Mouse (Mus musculus): ENCODE measurements at regions not wholly inside any gene's neighbourhood (a gene's known extent, or its start where the extent isn't known, plus 50 kb on each side); places are given as distances from the start of the nearest gene placed in this dataset.

GRCm38 (mm10) chr9:115561207-115561606 lies 251.0 kb upstream of the Stt3b start:
- Histone ChIP-seq H3K4me1 (ENCODE audit: control insufficient read depth, insufficient read depth, low read length) (no peaks in the 10 kb centered on the region), H3K27me3 (ENCODE audit: control insufficient read depth, insufficient read depth, low read length, poor library complexity, severe bottlenecking) (no peaks in the 10 kb centered on the region), H3K9ac (ENCODE audit: low read depth, poor library complexity, severe bottlenecking) (no peak overlapping the region), H3K36me3 (ENCODE audit: control insufficient read depth, insufficient read depth, low read length, poor library complexity, severe bottlenecking) (no peaks in the 10 kb centered on the region), H3K27ac (ENCODE audit: insufficient read depth, low read length) (no peak overlapping the region), H3K4me3 (ENCODE audit: low read depth, low read length) (no peak overlapping the region), H3K9me3 (replicated peaks; ENCODE audit: control insufficient read depth, insufficient read depth, low read length, poor library complexity, severe bottlenecking) (no peaks in the 10 kb centered on the region; the same call in 1 of the 2 replicates)
- TF ChIP-seq EP300 (IDR thresholded peaks at IDR 0.05; ENCODE audit: insufficient read depth, low read depth, low read length) (no peak), CTCF (IDR thresholded peaks at IDR 0.05; ENCODE audit: low read depth, low read length) (no peak), POLR2A (IDR thresholded peaks at IDR 0.05; ENCODE audit: insufficient read depth, low read length) (no peak)

DNA sequence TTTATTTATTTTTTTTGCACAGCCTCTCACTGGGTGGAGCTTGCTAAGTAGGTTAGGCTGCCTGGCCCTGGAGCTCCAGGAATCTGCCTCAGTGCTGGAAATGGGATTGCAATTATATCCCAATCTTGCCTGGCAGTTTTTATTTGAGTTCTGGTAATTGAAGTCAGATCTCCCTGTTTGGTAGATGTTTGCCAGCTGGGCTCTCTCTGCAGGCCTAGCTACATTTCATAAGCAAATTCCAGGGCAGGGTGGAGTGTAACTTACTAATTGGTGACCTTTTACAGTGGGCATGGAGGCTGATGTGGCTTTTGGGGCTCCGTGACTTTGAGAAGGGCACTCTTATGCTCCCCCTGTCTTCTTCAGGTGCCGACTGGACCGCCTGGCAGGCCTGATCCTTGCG lies 252.6 kb upstream of the Stt3b start:
- H3K9ac ChIP-seq (ENCODE audit: low read depth, poor library complexity, severe bottlenecking): no peak overlapping the region
- H3K4me3 ChIP-seq (ENCODE audit: low read depth, low read length): no peak overlapping the region
- H3K27ac ChIP-seq (ENCODE audit: insufficient read depth, low read length): no peak overlapping the region
- H3K27me3 ChIP-seq (ENCODE audit: control insufficient read depth, insufficient read depth, low read length, poor library complexity, severe bottlenecking): no peaks in the 10 kb centered on the region
- no peaks in the 10 kb centered on the region for H3K36me3 ChIP-seq (ENCODE audit: control insufficient read depth, insufficient read depth, low read length, poor library complexity, severe bottlenecking)
- H3K9me3 ChIP-seq (replicated peaks; ENCODE audit: control insufficient read depth, insufficient read depth, low read length, poor library complexity, severe bottlenecking): no peaks in the 10 kb centered on the region; the same call in 1 of the 2 replicates
- no peaks in the 10 kb centered on the region for H3K4me1 ChIP-seq (ENCODE audit: control insufficient read depth, insufficient read depth, low read length)
- no peak for TF ChIP-seq EP300 (IDR thresholded peaks at IDR 0.05; ENCODE audit: insufficient read depth, low read depth, low read length)

GRCm38 (mm10) chr9:115564366-115564765 lies 254.1 kb upstream of the Stt3b start:
- H3K9ac ChIP-seq (ENCODE audit: low read depth, poor library complexity, severe bottlenecking): no peak overlapping the region
- H3K27me3 ChIP-seq (ENCODE audit: control insufficient read depth, insufficient read depth, low read length, poor library complexity, severe bottlenecking): no peaks in the 10 kb centered on the region
- H3K9me3 ChIP-seq (replicated peaks; ENCODE audit: control insufficient read depth, insufficient read depth, low read length, poor library complexity, severe bottlenecking): no peaks in the 10 kb centered on the region; the same call in 1 of the 2 replicates
- H3K27ac ChIP-seq (ENCODE audit: insufficient read depth, low read length): no peak overlapping the region
- H3K4me1 ChIP-seq (ENCODE audit: control insufficient read depth, insufficient read depth, low read length): no peaks in the 10 kb centered on the region
- no peak for TF ChIP-seq POLR2A (IDR thresholded peaks at IDR 0.05; ENCODE audit: insufficient read depth, low read length)
- no peak for TF ChIP-seq CTCF (IDR thresholded peaks at IDR 0.05; ENCODE audit: low read depth, low read length)
- no peak for TF ChIP-seq EP300 (IDR thresholded peaks at IDR 0.05; ENCODE audit: insufficient read depth, low read depth, low read length)
- H3K4me3 ChIP-seq (ENCODE audit: low read depth, low read length): no peak overlapping the region
- H3K36me3 ChIP-seq (ENCODE audit: control insufficient read depth, insufficient read depth, low read length, poor library complexity, severe bottlenecking): no peaks in the 10 kb centered on the region

- no peaks in the 10 kb centered on the region; the same call in 1 of the 2 replicates for H3K9me3 ChIP-seq (replicated peaks; ENCODE audit: control insufficient read depth, insufficient read depth, low read length, poor library complexity, severe bottlenecking)
- no peaks in the 10 kb centered on the region for H3K27me3 ChIP-seq (ENCODE audit: control insufficient read depth, insufficient read depth, low read length, poor library complexity, severe bottlenecking)
- TF ChIP-seq EP300 (IDR thresholded peaks at IDR 0.05; ENCODE audit: insufficient read depth, low read depth, low read length): no peak
- TF ChIP-seq CTCF (IDR thresholded peaks at IDR 0.05; ENCODE audit: low read depth, low read length): no peak
- no peak for TF ChIP-seq POLR2A (IDR thresholded peaks at IDR 0.05; ENCODE audit: insufficient read depth, low read length)
- H3K4me1 ChIP-seq (ENCODE audit: control insufficient read depth, insufficient read depth, low read length): no peaks in the 10 kb centered on the region
- H3K9ac ChIP-seq (ENCODE audit: low read depth, poor library complexity, severe bottlenecking): no peak overlapping the region
- no peak overlapping the region for H3K27ac ChIP-seq (ENCODE audit: insufficient read depth, low read length)
- no peak overlapping the region for H3K4me3 ChIP-seq (ENCODE audit: low read depth, low read length)
- no peaks in the 10 kb centered on the region for H3K36me3 ChIP-seq (ENCODE audit: control insufficient read depth, insufficient read depth, low read length, poor library complexity, severe bottlenecking)
These were observed 258.6 kb upstream of the Stt3b start for GRCm38 (mm10) chr9:115568693-115569334.

GRCm38 (mm10) chr9:115570998-115571397 lies 260.8 kb upstream of the Stt3b start:
- no peak overlapping the region for H3K27ac ChIP-seq (ENCODE audit: insufficient read depth, low read length)
- no peak for TF ChIP-seq CTCF (IDR thresholded peaks at IDR 0.05; ENCODE audit: low read depth, low read length)
- no peak for TF ChIP-seq EP300 (IDR thresholded peaks at IDR 0.05; ENCODE audit: insufficient read depth, low read depth, low read length)
- no peak for TF ChIP-seq POLR2A (IDR thresholded peaks at IDR 0.05; ENCODE audit: insufficient read depth, low read length)
- no peaks in the 10 kb centered on the region for H3K9me3 ChIP-seq (replicated peaks; ENCODE audit: control insufficient read depth, insufficient read depth, low read length, poor library complexity, severe bottlenecking)
- H3K4me3 ChIP-seq (ENCODE audit: low read depth, low read length): no peak overlapping the region
- H3K27me3 ChIP-seq (ENCODE audit: control insufficient read depth, insufficient read depth, low read length, poor library complexity, severe bottlenecking): no peaks in the 10 kb centered on the region
- H3K36me3 ChIP-seq (ENCODE audit: control insufficient read depth, insufficient read depth, low read length, poor library complexity, severe bottlenecking): no peaks in the 10 kb centered on the region
- no peaks in the 10 kb centered on the region for H3K4me1 ChIP-seq (ENCODE audit: control insufficient read depth, insufficient read depth, low read length)
- H3K9ac ChIP-seq (ENCODE audit: low read depth, poor library complexity, severe bottlenecking): no peak overlapping the region

DNA sequence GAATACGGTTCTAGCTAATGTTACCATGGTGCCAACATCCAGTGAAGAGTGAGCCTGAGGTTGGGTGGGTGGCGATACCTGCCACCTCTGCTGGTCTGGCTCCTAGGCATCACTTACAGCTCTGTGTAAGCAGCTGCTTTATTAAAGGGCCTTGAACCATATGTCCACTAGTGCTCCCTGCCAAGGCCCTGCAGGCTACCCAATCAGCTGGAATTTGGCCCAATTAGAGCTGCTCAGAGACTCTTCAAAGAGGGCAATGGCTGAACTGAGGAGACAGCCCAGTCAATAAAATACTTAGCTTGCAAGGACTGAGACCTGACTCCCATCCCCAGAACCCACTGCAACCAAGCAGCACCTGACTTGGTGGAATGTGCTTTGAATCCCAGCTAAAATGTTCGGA lies 270.9 kb upstream of the Stt3b start:
- Histone ChIP-seq H3K27me3 (ENCODE audit: control insufficient read depth, insufficient read depth, low read length, poor library complexity, severe bottlenecking) (no peaks in the 10 kb centered on the region), H3K9me3 (replicated peaks; ENCODE audit: control insufficient read depth, insufficient read depth, low read length, poor library complexity, severe bottlenecking) (peaks cover 5% of the 10 kb centered on the region; the same call in 1 of the 2 replicates), H3K4me1 (ENCODE audit: control insufficient read depth, insufficient read depth, low read length) (no peaks in the 10 kb centered on the region), H3K36me3 (ENCODE audit: control insufficient read depth, insufficient read depth, low read length, poor library complexity, severe bottlenecking) (no peaks in the 10 kb centered on the region), H3K4me3 (ENCODE audit: low read depth, low read length) (no peak overlapping the region), H3K9ac (ENCODE audit: low read depth, poor library complexity, severe bottlenecking) (no peak overlapping the region), H3K27ac (ENCODE audit: insufficient read depth, low read length) (no peak overlapping the region)
- TF ChIP-seq POLR2A (IDR thresholded peaks at IDR 0.05; ENCODE audit: insufficient read depth, low read length): no peak
- no peak for TF ChIP-seq CTCF (IDR thresholded peaks at IDR 0.05; ENCODE audit: low read depth, low read length)
- TF ChIP-seq EP300 (IDR thresholded peaks at IDR 0.05; ENCODE audit: insufficient read depth, low read depth, low read length): no peak

All from ES-Bruce4 (cell line).